Mouse (Mus musculus) midbrain, postnatal 0 days (tissue): ENCODE measurements at regions not wholly inside any gene's neighbourhood (a gene's known extent, or its start where the extent isn't known, plus 50 kb on each side); places are given as distances from the start of the nearest gene placed in this dataset.

Source experiments
- ATAC-seq: fragments of 200-750 bp; cut with Nextera tagmentation; 2 replicates; pipeline ENCODE4 v1.8.0; 2017; ENCODE audit warnings: moderate number of reproducible peaks, mild to moderate bottlenecking, moderate TSS enrichment, moderate library complexity; ENCODE audit not compliant: low FRiP score
- DNase-seq: peaks from one replicate; pipeline ENCODE4 v3.0.0-alpha.2; 2015; ENCODE audit warnings: low spot score
- H3K27ac ChIP-seq: fragments of 300-500 bp; sonication (generic); 2 replicates; pipeline ENCODE4 v1.5.1; 2014; ENCODE audit warnings: low read depth, mild to moderate bottlenecking, low read length, mixed read lengths
- H3K27me3 ChIP-seq: fragments of 300-500 bp; sonication (generic); 2 replicates; pipeline ENCODE4 v1.6.1; 2014; ENCODE audit warnings: low read length, control low read depth, mixed read lengths; ENCODE audit not compliant: insufficient read depth
- H3K36me3 ChIP-seq: fragments of 300-500 bp; sonication (generic); 2 replicates; pipeline ENCODE4 v1.6.1; 2014; ENCODE audit warnings: low read length, control low read depth, mixed read lengths; ENCODE audit not compliant: insufficient read depth
- H3K4me1 ChIP-seq: fragments of 300-500 bp; sonication (generic); 2 replicates; pipeline ENCODE4 v1.6.1; 2014; ENCODE audit warnings: mild to moderate bottlenecking, control low read depth, antibody characterized with exemption, low read length, mixed read lengths; ENCODE audit not compliant: insufficient read depth
- H3K4me2 ChIP-seq: fragments of 300-500 bp; sonication (generic); 2 replicates; pipeline ENCODE4 v1.6.1; 2014; ENCODE audit warnings: low read depth, mild to moderate bottlenecking, low read length, mixed read lengths; ENCODE audit not compliant: poor library complexity, severe bottlenecking
- H3K4me3 ChIP-seq: fragments of 300-500 bp; sonication (generic); 2 replicates; pipeline ENCODE4 v1.5.1; 2014; ENCODE audit warnings: low read depth, mild to moderate bottlenecking, low read length, moderate library complexity
- H3K9ac ChIP-seq: fragments of 300-500 bp; sonication (generic); replicated peaks from 2 replicates; pipeline ENCODE4 v1.6.1; 2014; ENCODE audit warnings: mild to moderate bottlenecking, low read length, moderate library complexity, mixed read lengths; ENCODE audit not compliant: poor library complexity, severe bottlenecking
- H3K9me3 ChIP-seq: fragments of 300-500 bp; sonication (generic); 2 replicates; pipeline ENCODE4 v1.6.1; 2016; ENCODE audit warnings: low read length, control low read depth
- CTCF ChIP-seq: IDR thresholded peaks from 2 replicates; pipeline ENCODE4 v1.5.1; 2016; ENCODE audit warnings: antibody characterized with exemption, mild to moderate bottlenecking
- WGBS: fragments of 180-500 bp; shearing (Covaris S2); extraction: QIAGEN DNeasy Blood & Tissue Kit; methylation state at CpG from one replicate; pipeline ENCODE4 v1.1.7; 2014; 5-methylcytosine and 5-hydroxymethylcytosine counted together

DNA sequence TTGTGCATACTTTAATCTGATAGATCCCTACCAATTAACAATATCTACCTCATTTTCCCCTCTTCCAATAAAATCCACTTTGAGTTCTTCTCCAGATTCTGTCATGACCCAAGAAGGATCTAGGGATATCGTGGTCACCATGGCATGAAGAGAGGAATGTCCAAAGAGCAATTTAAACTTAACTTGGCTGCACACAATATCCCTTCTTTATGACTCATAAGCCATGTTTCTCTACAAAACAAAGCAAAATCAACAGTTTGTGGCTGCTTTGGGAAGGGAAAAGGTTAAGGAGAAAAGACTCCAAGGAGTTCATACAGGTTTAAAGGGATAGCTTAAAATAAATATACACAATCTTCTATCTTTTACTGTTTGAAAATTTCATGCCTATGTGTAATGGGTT is 571.8 kb upstream of the Zeb2 start:
- no peak overlapping the region for H3K4me2 ChIP-seq
- no peaks in the 10 kb centered on the region for H3K27me3 ChIP-seq
- no peaks in the 10 kb centered on the region for H3K36me3 ChIP-seq
- no peak for TF ChIP-seq CTCF
- no peaks in the 10 kb centered on the region for H3K9me3 ChIP-seq
- no peak overlapping the region for H3K27ac ChIP-seq
- ATAC-seq (no peak), DNase-seq (no peak)
- no peaks in the 10 kb centered on the region for H3K4me1 ChIP-seq
- no peak overlapping the region for H3K4me3 ChIP-seq
- 89% methylated on average over 1 of the region's 1 CpGs for WGBS
- H3K9ac ChIP-seq: no peak overlapping the region

- no peak overlapping the region for H3K4me3 ChIP-seq
- no peak for ATAC-seq
- H3K4me1 ChIP-seq: no peaks in the 10 kb centered on the region
- WGBS: 88% methylated on average over 1 of the region's 1 CpGs
- H3K27ac ChIP-seq: no peak overlapping the region
- H3K36me3 ChIP-seq: no peaks in the 10 kb centered on the region
- no peak overlapping the region for H3K4me2 ChIP-seq
- no peak for DNase-seq
- no peaks in the 10 kb centered on the region for H3K27me3 ChIP-seq
- H3K9me3 ChIP-seq: no peaks in the 10 kb centered on the region
- H3K9ac ChIP-seq: no peak overlapping the region
- TF ChIP-seq CTCF: no peak
These were observed 564.1 kb upstream of the Zeb2 start for GRCm38 (mm10) chr2:45681251-45681650.

DNA sequence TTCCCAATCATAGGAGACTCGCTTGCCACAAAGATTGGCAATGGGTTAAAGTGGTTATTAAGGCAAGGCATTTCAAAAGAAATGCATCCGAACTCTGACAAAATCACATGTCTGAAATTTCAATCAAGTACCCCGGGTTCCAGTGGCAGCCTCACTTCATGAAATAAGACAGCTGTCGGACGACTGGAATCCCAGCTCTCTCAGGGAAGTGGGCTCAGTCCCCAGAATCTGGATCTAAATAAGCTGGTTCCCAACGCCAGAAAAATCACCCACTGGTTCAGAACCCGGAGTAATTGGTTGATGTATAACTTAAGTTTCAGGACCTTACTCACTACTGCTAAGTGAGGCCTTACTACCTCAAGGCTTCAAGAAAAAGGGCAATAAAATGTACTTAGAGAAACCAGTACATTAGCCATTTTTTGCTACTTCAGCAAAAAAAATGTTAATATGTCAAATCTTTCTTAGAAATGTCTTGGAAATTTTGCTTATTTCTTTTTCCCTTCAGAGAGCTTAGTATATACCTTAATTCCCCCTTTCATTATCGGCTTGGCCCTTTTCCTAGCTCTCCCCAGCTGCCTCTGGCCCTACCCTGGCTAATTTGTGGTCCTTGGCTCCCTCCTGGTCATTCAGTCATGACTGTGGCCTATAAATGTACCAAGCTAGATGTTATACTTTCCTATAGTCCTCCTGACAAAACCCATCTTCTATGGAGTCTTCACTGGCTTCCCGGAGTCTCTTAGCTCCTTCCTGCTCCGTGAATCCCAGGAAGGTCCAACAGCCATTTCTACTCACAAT is 562.1 kb upstream of the Zeb2 start:
- no peak overlapping the region for H3K27ac ChIP-seq
- DNase-seq (no peak), ATAC-seq (no peak)
- H3K4me3 ChIP-seq: no peak overlapping the region
- no peaks in the 10 kb centered on the region for H3K9me3 ChIP-seq
- H3K9ac ChIP-seq: no peak overlapping the region
- no peak for TF ChIP-seq CTCF
- no peak overlapping the region for H3K4me2 ChIP-seq
- 76% methylated on average over 10 of the region's 10 CpGs for WGBS
- H3K36me3 ChIP-seq: no peaks in the 10 kb centered on the region
- H3K27me3 ChIP-seq: no peaks in the 10 kb centered on the region
- H3K4me1 ChIP-seq: no peaks in the 10 kb centered on the region

DNA sequence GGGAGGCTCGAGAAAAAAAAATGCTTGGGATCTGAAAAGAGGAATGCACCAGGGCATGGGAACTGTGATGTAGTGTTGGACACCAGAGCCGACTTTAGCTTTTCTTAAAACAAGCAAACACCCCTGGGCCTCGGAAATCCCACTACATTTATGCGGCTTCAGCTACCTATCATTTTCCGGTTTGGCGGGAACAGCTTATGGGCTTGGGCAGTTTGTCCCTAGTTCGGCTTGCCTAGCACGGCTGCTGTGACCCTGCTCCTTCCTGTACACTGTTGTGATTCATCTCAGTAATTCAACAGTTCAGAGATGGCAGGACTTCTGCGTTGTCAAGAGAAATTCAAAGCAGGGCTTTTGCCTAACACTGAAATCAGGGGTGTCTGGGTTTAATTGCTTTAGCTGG is 561.5 kb upstream of the Zeb2 start:
- ATAC-seq (no peak), DNase-seq (no peak)
- no peak overlapping the region for H3K27ac ChIP-seq
- no peak overlapping the region for H3K4me2 ChIP-seq
- no peaks in the 10 kb centered on the region for H3K36me3 ChIP-seq
- TF ChIP-seq CTCF: no peak
- no peaks in the 10 kb centered on the region for H3K4me1 ChIP-seq
- no peak overlapping the region for H3K9ac ChIP-seq
- H3K9me3 ChIP-seq: no peaks in the 10 kb centered on the region
- WGBS: 69% methylated on average over 9 of the region's 9 CpGs
- H3K4me3 ChIP-seq: no peak overlapping the region
- no peaks in the 10 kb centered on the region for H3K27me3 ChIP-seq

- Histone ChIP-seq H3K36me3 (no peaks in the 10 kb centered on the region), H3K9me3 (no peaks in the 10 kb centered on the region), H3K4me3 (no peak overlapping the region), H3K9ac (no peak overlapping the region), H3K4me2 (no peak overlapping the region), H3K4me1 (no peaks in the 10 kb centered on the region), H3K27ac (no peak overlapping the region), H3K27me3 (no peaks in the 10 kb centered on the region)
- DNase-seq (no peak), ATAC-seq (no peak)
- 91% methylated on average over 2 of the region's 2 CpGs for WGBS
- no peak for TF ChIP-seq CTCF
These were observed 558.6 kb upstream of the Zeb2 start for GRCm38 (mm10) chr2:45675776-45676175.

DNA sequence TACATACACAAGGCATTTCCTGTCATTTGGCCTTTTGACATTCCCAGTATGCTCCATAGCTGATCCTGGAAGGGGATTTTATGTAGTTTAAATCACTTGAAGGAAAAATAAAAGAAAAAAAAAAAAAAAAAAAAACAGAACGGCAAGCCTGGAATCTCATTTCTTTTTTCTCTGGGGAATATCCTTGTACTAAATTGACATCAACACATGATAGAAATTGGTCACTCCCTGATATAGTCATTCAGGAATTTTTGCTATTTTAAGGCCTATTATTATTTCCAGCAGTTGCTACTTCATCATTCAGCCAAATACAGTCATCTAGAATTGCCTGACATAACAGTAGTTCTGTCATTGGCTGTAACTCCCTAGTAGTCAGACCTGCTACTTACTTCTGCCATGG is 538.8 kb upstream of the Zeb2 start:
- H3K9me3 ChIP-seq: no peaks in the 10 kb centered on the region
- H3K9ac ChIP-seq: no peak overlapping the region
- no peak overlapping the region for H3K4me2 ChIP-seq
- TF ChIP-seq CTCF: no peak
- DNase-seq (no peak), ATAC-seq (no peak)
- H3K36me3 ChIP-seq: no peaks in the 10 kb centered on the region
- no peak overlapping the region for H3K4me3 ChIP-seq
- no peaks in the 10 kb centered on the region for H3K4me1 ChIP-seq
- WGBS: 40% methylated on average over 1 of the region's 1 CpGs
- H3K27ac ChIP-seq: no peak overlapping the region
- no peaks in the 10 kb centered on the region for H3K27me3 ChIP-seq
